Mouse (Mus musculus): Measurements from ENCODE around the gene Egfl7.

Egfl7 gene

GRCm38 (mm10) chr2:26593211-26594021, 13.6 kb downstream of the Egfl7 start:
- DNase-seq (ENCODE audit: low read depth, low spot score) = no peak

- no peak for DNase-seq (ENCODE audit: low read depth, low spot score)
These were observed 14.2 kb downstream of the Egfl7 start for GRCm38 (mm10) chr2:26594022-26594346.

- no peak for DNase-seq (ENCODE audit: low read depth, low spot score)
These were observed 14.7 kb downstream of the Egfl7 start for GRCm38 (mm10) chr2:26594461-26594933.

- no peak for DNase-seq (ENCODE audit: low read depth, low spot score)
These were observed 15.3 kb downstream of the Egfl7 start for GRCm38 (mm10) chr2:26594934-26595724.

GRCm38 (mm10) chr2:26595725-26596435, 16.1 kb downstream of the Egfl7 start:
- no peak for DNase-seq (ENCODE audit: low read depth, low spot score)

- no peak for DNase-seq (ENCODE audit: low read depth, low spot score)
These were observed 17.1 kb downstream of the Egfl7 start for GRCm38 (mm10) chr2:26596898-26597297.

- DNase-seq (ENCODE audit: low read depth, low spot score) = no peak
These were observed 18.0 kb downstream of the Egfl7 start for GRCm38 (mm10) chr2:26597810-26598209.

GRCm38 (mm10) chr2:26598462-26598861, 18.6 kb downstream of the Egfl7 start:
- DNase-seq (ENCODE audit: low read depth, low spot score) = no peak

GRCm38 (mm10) chr2:26599965-26600364, 20.2 kb downstream of the Egfl7 start:
- DNase-seq (ENCODE audit: low read depth, low spot score) = no peak

GRCm38 (mm10) chr2:26600664-26601063, 20.9 kb downstream of the Egfl7 start:
- no peak for DNase-seq (ENCODE audit: low read depth, low spot score)

GRCm38 (mm10) chr2:26601595-26601994, 21.8 kb downstream of the Egfl7 start:
- DNase-seq (ENCODE audit: low read depth, low spot score) = no peak

GRCm38 (mm10) chr2:26602631-26603030, 22.8 kb downstream of the Egfl7 start:
- DNase-seq (ENCODE audit: low read depth, low spot score) = no peak

GRCm38 (mm10) chr2:26603159-26603558, 23.3 kb downstream of the Egfl7 start:
- DNase-seq (ENCODE audit: low read depth, low spot score) = no peak

- DNase-seq (ENCODE audit: low read depth, low spot score) = no peak
These were observed 24.2 kb downstream of the Egfl7 start, which contains the start of gene Agpat2 for GRCm38 (mm10) chr2:26603720-26604671. Gene Agpat2, minus strand, starts transcription at chr2:26604417.

- no peak for DNase-seq (ENCODE audit: low read depth, low spot score)
These were observed 25.5 kb downstream of the Egfl7 start for GRCm38 (mm10) chr2:26605331-26605730.

GRCm38 (mm10) chr2:26606579-26606978, 26.8 kb downstream of the Egfl7 start:
- no peak for DNase-seq (ENCODE audit: low read depth, low spot score)

GRCm38 (mm10) chr2:26607056-26607910, 27.5 kb downstream of the Egfl7 start:
- DNase-seq (ENCODE audit: low read depth, low spot score) = no peak

GRCm38 (mm10) chr2:26608781-26609180, 29.0 kb downstream of the Egfl7 start:
- DNase-seq (ENCODE audit: low read depth, low spot score) = no peak

- no peak for DNase-seq (ENCODE audit: low read depth, low spot score)
These were observed 29.4 kb downstream of the Egfl7 start for GRCm38 (mm10) chr2:26609261-26609661.

- no peak for DNase-seq (ENCODE audit: low read depth, low spot score)
These were observed 30.7 kb downstream of the Egfl7 start for GRCm38 (mm10) chr2:26610526-26610925.
